Mouse (Mus musculus) adrenal gland, postnatal 25 days (tissue): Measurements from ENCODE around the gene Tctn1. TPM values are rescaled to one million over a fixed set of nuclear protein-coding genes. Genes with fewer than 3 reads are reported as not detected.
A peak's percentile ranks its signal among the peaks of the same experiment; 100 is the strongest.

ENCODE experiments used
- DNase-seq: peaks from one replicate; pipeline ENCODE4 v3.0.0; 2021; ENCODE audit warnings: mixed read lengths
- long read RNA-seq: library from polyadenylated mRNA; stranded (forward); transcript quantifications from one replicate; pipeline ENCODE4 v2.0.0, GENCODE M21; 2021
- total RNA-seq: library from RNA; stranded (reverse); gene quantifications from 2 replicates; pipeline ENCODE4 v1.2.3, GENCODE M21; 2021

The Tctn1 gene
- 16.5 and 19.0 TPM in 2 replicates for total RNA-seq
- long read RNA-seq, partial matches to known transcripts = 0 of 3 reads
- long read RNA-seq, other reads (novel, unspliced or antisense) = 3 of 3 reads

GRCm38 (mm10) chr5:122263933-122264905 is at the start of gene Tctn1:
Gene Tctn1 (minus strand): TSS chr5:122264460.
- peak; percentile 92 for DNase-seq

GRCm38 (mm10) chr5:122312942-122313684 is 48.9 kb upstream of the Tctn1 start:
- DNase-seq = no peak

DNA sequence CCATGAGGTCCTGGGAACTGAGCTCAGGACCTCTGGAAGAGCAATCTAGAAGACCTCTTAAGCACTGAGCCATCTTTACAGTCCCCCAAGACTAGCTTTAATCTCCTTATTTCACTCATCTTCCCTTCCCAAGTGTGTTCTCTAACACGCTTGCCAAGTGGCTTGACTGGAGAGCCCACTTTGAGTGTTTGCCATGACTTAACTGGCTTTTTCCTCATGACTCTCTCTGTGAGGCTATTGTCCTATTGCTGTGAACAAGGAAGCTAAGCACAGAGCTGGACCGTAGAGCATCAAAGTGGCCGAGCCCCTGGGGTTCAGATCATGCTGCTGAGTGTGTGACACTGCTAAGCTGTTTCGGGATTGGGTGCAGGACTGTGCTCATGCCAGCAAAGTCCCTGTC is 48.1 kb upstream of the Tctn1 start:
- no peak for DNase-seq

GRCm38 (mm10) chr5:122311692-122312091 is 47.4 kb upstream of the Tctn1 start:
- DNase-seq = no peak

DNA sequence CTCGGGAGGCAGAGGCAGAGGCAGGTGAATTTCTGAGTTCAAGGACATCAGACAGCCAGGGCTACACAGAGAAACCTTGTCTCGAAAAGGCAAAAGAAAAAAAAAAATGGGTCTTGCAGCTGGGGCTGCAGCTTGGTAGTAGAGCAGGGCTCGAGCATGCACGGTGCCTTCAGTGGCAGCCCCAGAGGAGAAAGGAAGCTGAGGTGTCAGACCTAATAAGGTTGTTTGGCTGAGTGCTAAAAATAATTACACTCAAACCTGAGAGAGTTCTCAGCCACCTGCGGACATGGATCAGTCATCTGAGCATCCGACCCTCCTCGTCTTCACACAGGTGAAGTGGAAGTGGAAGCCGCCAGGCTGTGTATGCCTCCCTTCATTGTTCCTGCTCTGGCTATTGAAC is 46.4 kb upstream of the Tctn1 start:
- no peak for DNase-seq

- no peak for DNase-seq
These were observed 42.3 kb upstream of the Tctn1 start for GRCm38 (mm10) chr5:122306536-122306935.

DNA sequence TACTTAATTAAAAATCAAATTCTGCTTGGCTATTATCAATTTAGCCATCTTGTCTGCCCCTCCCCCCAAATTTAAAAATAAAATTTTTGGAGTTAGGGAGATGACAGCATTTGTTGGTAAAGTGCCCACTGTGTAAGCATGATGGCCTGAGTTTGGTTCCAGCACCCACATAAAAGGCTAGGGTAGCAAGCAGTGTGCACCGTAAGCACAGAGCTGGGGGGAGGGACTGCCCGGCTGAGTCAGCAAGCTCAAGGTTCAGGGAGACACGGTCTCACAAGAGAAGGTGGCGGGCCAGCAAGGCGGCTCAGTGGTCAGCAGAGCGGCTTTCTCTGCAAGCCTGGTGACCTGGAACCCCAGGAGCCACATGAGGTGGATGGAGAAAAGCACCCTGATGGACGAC is 41.2 kb upstream of the Tctn1 start:
- peak; percentile 64 for DNase-seq

DNA sequence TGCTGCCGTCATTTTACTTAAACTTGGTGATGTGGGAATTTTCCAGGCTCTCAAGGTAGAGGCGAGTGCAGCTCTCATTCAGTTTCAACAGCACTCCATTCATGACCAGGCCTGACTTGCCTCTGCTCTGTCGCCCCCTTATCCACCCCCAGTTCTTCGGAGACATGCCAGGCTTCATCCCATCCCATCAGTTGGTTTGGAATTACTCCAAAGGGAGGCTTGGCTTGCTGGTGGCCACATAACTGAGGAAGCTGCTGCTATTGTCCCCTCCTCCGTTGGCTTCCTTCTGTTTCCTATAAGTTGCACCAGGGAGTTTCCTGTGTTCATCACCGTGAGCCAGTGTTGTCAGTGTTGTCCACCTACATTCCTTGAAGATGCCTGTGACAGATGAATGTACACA is 40.3 kb upstream of the Tctn1 start:
- no peak for DNase-seq

GRCm38 (mm10) chr5:122303937-122304336 is 39.7 kb upstream of the Tctn1 start:
- no peak for DNase-seq

- DNase-seq = no peak
These were observed 38.8 kb upstream of the Tctn1 start for GRCm38 (mm10) chr5:122302810-122303745.

GRCm38 (mm10) chr5:122300071-122300518 is 35.8 kb upstream of the Tctn1 start:
- DNase-seq = no peak

DNA sequence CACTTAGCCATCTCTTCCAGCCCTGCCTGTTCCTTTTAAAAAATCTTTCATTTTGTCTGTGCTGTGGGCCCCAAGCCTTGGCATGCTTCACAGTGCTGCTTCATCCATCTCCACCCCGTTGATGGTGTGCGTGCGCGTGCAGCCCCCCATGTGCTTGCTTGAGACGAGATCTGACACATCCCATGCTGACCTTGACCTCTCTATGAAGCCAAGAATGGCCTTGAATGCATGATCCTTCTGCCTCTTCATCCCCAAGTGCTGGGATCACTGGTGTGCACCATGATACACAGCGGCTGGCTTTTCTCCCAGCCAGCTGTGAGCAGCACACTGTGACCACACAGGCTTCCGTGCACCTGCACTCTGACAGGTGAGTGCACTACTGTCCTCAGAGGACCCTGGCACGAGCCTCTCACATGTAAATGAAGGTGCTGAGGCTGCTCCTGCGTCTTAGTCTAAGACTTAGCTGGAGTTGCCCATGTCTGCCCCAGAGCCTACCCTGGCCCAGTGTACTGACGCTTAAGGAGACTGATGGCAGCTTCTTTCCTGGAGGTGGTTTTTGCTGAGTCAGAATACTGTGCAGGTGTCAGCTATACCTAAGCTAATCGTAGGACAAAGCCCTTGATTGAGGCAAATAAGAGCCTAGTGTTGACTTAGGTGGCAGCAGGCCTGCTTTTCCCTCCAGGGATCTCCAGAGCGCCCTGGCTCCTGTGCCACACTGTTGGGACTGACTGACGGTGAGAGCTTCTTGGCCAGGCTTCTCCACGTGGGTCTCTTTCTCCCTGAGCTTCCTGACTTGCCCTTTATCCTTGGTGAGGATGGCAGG is 31.1 kb upstream of the Tctn1 start:
- DNase-seq = no peak

GRCm38 (mm10) chr5:122294219-122294735 is 30.0 kb upstream of the Tctn1 start:
- no peak for DNase-seq

DNA sequence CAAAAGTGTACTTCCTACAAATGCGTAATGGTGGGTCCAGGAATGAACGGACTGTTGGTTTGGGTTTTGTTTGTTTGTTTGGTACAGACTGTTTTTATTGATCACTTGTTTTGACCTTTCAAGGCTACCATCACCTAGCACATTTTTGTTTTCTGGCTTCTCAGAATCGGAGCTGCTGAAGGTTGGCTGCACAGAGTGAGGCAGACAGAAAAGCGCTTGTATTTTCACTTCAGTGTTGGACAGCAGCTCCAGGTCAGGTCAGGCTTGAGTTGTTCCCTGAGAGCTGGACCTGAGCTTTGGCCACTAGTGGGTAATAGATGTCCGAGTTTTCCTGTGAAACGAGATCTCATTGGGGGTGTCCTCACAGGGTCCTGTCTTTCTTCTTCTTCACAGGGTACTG is 28.9 kb upstream of the Tctn1 start:
- no peak for DNase-seq

DNA sequence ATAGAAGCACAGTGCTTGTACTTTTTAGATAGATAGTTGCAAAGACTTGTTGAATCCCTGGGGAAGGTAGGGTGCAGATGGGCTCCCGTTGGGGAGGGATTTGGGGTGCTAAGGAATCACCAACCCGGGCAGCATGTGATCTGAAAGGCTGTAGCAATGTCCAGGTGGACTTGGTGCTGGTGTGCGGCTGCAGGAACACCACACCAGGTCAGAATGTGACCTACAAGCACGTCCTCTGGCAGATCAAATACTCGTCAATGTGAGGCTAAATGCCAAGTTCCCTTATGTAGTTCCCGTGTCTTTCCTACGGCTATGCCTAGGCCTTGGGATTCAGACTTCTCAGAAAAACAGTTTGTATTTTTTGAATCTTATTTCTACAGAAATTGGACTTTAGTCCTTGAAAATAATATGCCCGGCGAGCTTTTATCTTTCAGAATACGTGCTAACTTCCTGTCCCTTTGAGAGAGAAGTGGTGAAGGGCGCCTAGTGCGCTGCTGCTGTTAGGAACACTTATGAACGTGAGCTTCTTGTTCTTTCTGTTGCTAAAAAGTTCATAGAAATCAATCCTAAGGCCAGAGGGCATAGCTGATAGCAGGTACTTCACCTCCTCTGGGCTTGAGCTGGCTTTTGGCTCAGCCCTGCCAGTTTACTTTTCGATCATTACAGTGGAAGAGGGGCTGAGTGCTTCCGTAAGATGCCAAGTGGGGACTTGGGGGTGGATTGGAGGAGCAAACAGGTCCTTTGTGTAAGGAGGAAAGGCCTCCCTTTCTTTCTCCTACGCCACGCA is 27.5 kb upstream of the Tctn1 start:
- no peak for DNase-seq

- no peak for DNase-seq
These were observed 26.9 kb upstream of the Tctn1 start for GRCm38 (mm10) chr5:122291149-122291548.

GRCm38 (mm10) chr5:122288147-122288811 is 24.0 kb upstream of the Tctn1 start:
- no peak for DNase-seq

DNA sequence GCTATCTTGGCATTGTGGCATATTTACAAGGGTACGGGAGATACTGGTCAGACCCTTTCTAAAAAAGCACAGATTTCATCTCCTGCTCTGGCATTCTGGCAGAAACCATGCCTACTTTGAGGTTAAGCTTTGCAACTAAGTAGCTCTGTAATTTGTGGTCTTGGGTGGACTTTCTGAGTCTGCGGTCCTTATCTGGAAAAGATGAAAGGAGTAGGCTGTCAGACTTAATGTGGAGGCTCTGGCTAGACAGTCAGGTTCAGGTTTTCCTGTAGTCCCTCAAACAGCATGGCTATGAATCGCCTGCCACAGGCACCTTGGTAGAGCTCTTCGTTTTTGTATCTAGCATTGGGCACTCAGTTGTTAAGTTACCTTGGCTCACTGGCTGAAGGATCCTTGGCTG is 22.8 kb upstream of the Tctn1 start:
- no peak for DNase-seq

DNA sequence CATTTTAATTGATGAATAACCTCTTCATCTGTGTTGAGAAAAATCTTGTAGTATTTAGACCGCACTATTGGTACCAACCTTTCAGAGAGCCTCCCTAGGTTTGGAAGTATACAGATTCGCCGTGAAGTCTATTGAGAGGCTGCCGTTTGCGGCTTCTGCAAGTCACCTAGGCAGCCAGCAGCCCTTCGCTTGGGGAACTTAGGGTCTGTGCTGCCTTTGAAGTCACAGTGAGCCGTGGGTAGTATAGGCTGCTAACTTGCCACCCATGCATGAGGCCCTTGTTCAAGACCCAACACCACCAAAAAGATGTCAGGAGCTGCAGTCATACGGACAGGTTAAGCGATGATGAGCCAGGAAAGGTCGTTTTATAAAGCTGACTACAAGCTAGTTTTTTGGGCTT is 21.9 kb upstream of the Tctn1 start:
- no peak for DNase-seq
